Mouse (Mus musculus) T-helper 17 cell (primary cell): Measurements from ENCODE around the gene Defb45.

Experiments
- in situ Hi-C, 2 experiments: fragments of 300-600 bp; cut with MboI, MseI; formaldehyde crosslinking; loops; 1 replicate in 1 of 2; 2 replicates in 1 of 2; pipeline ENCODE4 v1.15.1; 2025; ENCODE audit warnings: high pct_unique_total_duplicates in 2 of 2

Gene Defb45

GRCm38 (mm10) chr2:152599299-152599698 is at the start of gene Defb45:
Gene Defb45 (minus strand): TSS chr2:152599399.
- in situ Hi-C loops, result no loop called here

- in situ Hi-C loops, result no loop called here
Observed at GRCm38 (mm10) chr2:152639406-152640113, 40.4 kb upstream of the Defb45 start.

- in situ Hi-C loops, result no loop called here
Observed at GRCm38 (mm10) chr2:152638865-152639264, 39.7 kb upstream of the Defb45 start.

GRCm38 (mm10) chr2:152637381-152637780 is 38.2 kb upstream of the Defb45 start:
- in situ Hi-C loops, result no loop called here

- in situ Hi-C loops, result no loop called here
Observed at GRCm38 (mm10) chr2:152637006-152637322, 37.8 kb upstream of the Defb45 start.

- in situ Hi-C loops, result no loop called here
Observed at GRCm38 (mm10) chr2:152636246-152637005, 37.2 kb upstream of the Defb45 start.

- in situ Hi-C loops, result no loop called here
Observed at GRCm38 (mm10) chr2:152634311-152634710, 35.1 kb upstream of the Defb45 start.

GRCm38 (mm10) chr2:152633334-152633733 is 34.1 kb upstream of the Defb45 start:
- in situ Hi-C loops, result no loop called here

GRCm38 (mm10) chr2:152629904-152630303 is 30.7 kb upstream of the Defb45 start:
- in situ Hi-C loops, result loop anchor here in 1 of 2 experiments (10.0 kb wide), 1 partner anchor 1505 kb away; the partner anchor contains the start of gene Bpifa3

GRCm38 (mm10) chr2:152629239-152629638 is 30.0 kb upstream of the Defb45 start:
- in situ Hi-C loops, result loop anchor here in 1 of 2 experiments (10.0 kb wide), 1 partner anchor 1506 kb away; the partner anchor contains the start of gene Bpifa3

GRCm38 (mm10) chr2:152628066-152628465 is 28.9 kb upstream of the Defb45 start:
- in situ Hi-C loops, result loop anchor here in 1 of 2 experiments (10.0 kb wide), 1 partner anchor 1507 kb away; the partner anchor contains the start of gene Bpifa3

GRCm38 (mm10) chr2:152626774-152627591 is 27.8 kb upstream of the Defb45 start, which contains the start of gene Rem1:
Gene Rem1 (plus strand): TSS chr2:152626951.
- in situ Hi-C loops, result loop anchor here in 1 of 2 experiments (10.0 kb wide), 1 partner anchor 1508 kb away; the partner anchor contains the start of gene Bpifa3

GRCm38 (mm10) chr2:152625256-152625655 is 26.1 kb upstream of the Defb45 start:
- in situ Hi-C loops, result loop anchor here in 1 of 2 experiments (10.0 kb wide), 1 partner anchor 1510 kb away; the partner anchor contains the start of gene Bpifa3

GRCm38 (mm10) chr2:152624566-152624965 is 25.4 kb upstream of the Defb45 start:
- in situ Hi-C loops, result loop anchor here in 1 of 2 experiments (10.0 kb wide), 1 partner anchor 1510 kb away; the partner anchor contains the start of gene Bpifa3

GRCm38 (mm10) chr2:152622953-152623352 is 23.8 kb upstream of the Defb45 start, which contains the start of gene Defb25:
Gene Defb25 (minus strand): TSS chr2:152623053.
- in situ Hi-C loops, result loop anchor here in 1 of 2 experiments (10.0 kb wide), 1 partner anchor 1512 kb away; the partner anchor contains the start of gene Bpifa3

- in situ Hi-C loops, result loop anchor here in 1 of 2 experiments (10.0 kb wide), 1 partner anchor 1513 kb away; the partner anchor contains the start of gene Bpifa3
Observed at GRCm38 (mm10) chr2:152622151-152622550, 23.0 kb upstream of the Defb45 start.

- in situ Hi-C loops, result loop anchor here in 1 of 2 experiments (10.0 kb wide), 1 partner anchor 1514 kb away; the partner anchor contains the start of gene Bpifa3
Observed at GRCm38 (mm10) chr2:152620367-152621134, 21.4 kb upstream of the Defb45 start.

- in situ Hi-C loops, result loop anchor here in 1 of 2 experiments (5.0 kb wide), 1 partner anchor 40 kb away; no protein-coding TSS in a partner anchor
Observed at GRCm38 (mm10) chr2:152617374-152617773, 18.2 kb upstream of the Defb45 start.

- in situ Hi-C loops, result loop anchor here in 1 of 2 experiments (5.0 kb wide), 1 partner anchor 41 kb away; no protein-coding TSS in a partner anchor
Observed at GRCm38 (mm10) chr2:152616470-152616869, 17.3 kb upstream of the Defb45 start.

- in situ Hi-C loops, result loop anchor here in 1 of 2 experiments (5.0 kb wide), 1 partner anchor 42 kb away; no protein-coding TSS in a partner anchor
Observed at GRCm38 (mm10) chr2:152615563-152615962, 16.4 kb upstream of the Defb45 start.
